8 mouse cellular contexts compared by ENCODE assay signal in genomic region chr1:43827763-43828194, GRCm38 (mm10). TPM values are rescaled to one million over a fixed set of nuclear protein-coding genes. Genes with fewer than 3 reads are reported as not detected.
DNase-seq lines count a peak whose midpoint lies in the region; ATAC-seq lines count a peak whose summit lies in the region.

Uxs1 (minus strand) TSS chr1:43827800.

- H3K4me1 ChIP-seq in intestine, embryonic 14.5 days (replicated peaks; ENCODE audit: control insufficient read depth, insufficient read depth, low read length), result peaks cover 6% of the 10 kb centered on the region; the same call in 1 of the 2 replicates

- peak within 1 kb of the TSS; percentile 95 for H3K4me2 ChIP-seq in intestine, embryonic 14.5 days (ENCODE audit: low read length)

- DNase-seq in adrenal gland, adult 18-20 months (ENCODE audit: low spot score in 2 of 2), result peak; percentile 94 to 96
- peak; percentile 97 for DNase-seq in embryo, embryonic 11 days
- peak; percentile 98 for DNase-seq in gastrocnemius, postnatal 25 days
- DNase-seq in intestine, embryonic 14.5 days (ENCODE audit: low spot score), result peak; percentile 95
- peak; percentile 99 for DNase-seq in left cerebral cortex, postnatal 14 days (ENCODE audit: low spot score in 2 of 2)
- DNase-seq in mesoderm, embryonic 11.5 days (ENCODE audit: low read depth, low spot score), result peak; percentile 99
- DNase-seq in right cerebral cortex, postnatal 36 days (ENCODE audit: low spot score in 2 of 2), result peak; percentile 99
- DNase-seq in yolk sac, embryonic 10.5 days (ENCODE audit: low spot score), result peak; percentile 99

- H3K9ac ChIP-seq in intestine, embryonic 14.5 days (ENCODE audit: low read length), result peak within 1 kb of the TSS; percentile 79

- no peaks in the 10 kb centered on the region for H3K27me3 ChIP-seq in intestine, embryonic 14.5 days (replicated peaks; ENCODE audit: control insufficient read depth, insufficient read depth, low read length)

- peak; percentile 98 for ATAC-seq in intestine, embryonic 14.5 days (replicated peaks; ENCODE audit: low FRiP score, low TSS enrichment, low read depth)

- no peaks in the 10 kb centered on the region for H3K9me3 ChIP-seq in intestine, embryonic 14.5 days (ENCODE audit: control insufficient read depth, low read length)

- H3K36me3 ChIP-seq in intestine, embryonic 14.5 days (ENCODE audit: control insufficient read depth, insufficient read depth, low read length), result no peaks in the 10 kb centered on the region

- WGBS in intestine, embryonic 14.5 days, result under 1% methylated on average over 40 of the region's 41 CpGs

- intact Hi-C loops in left cerebral cortex, postnatal 14 days (cut with DNase I), result loop anchor here (10.0 kb wide), 1 partner anchor 53 kb away; no protein-coding TSS in a partner anchor

- peak within 1 kb of the TSS; percentile 79 for H3K4me3 ChIP-seq in intestine, embryonic 14.5 days (ENCODE audit: low read depth, low read length)

- peak within 1 kb of the TSS; percentile 83 for H3K27ac ChIP-seq in intestine, embryonic 14.5 days (ENCODE audit: low read depth)

RNA-seq across cellular contexts. Expression of gene Uxs1, which starts in this region (rescaled TPM):
- total RNA-seq in adrenal gland, adult 18-20 months (2021), result 10 to 100 TPM; 48.0 to 59.3 TPM
- total RNA-seq in gastrocnemius, postnatal 25 days (2021), result 10 to 100 TPM; 11.7 to 15.6 TPM
- 16.3 and 18.1 TPM in 2 replicates for polyA plus RNA-seq in intestine, embryonic 14.5 days (2014; fragmentation: Nextera tagmentation; extraction: Ambion mirVana)
- total RNA-seq in left cerebral cortex, postnatal 14 days (2021), result 10 to 100 TPM; 36.3 to 38.2 TPM

Comparison
In these comparisons a context has a peak if more than half of its experiments do, and no peak if none do; other contexts are left out.
1. Peak in every context shown above with its lines: DNase-seq, ATAC-seq, H3K4me3 ChIP-seq and H3K27ac ChIP-seq.